Mouse (Mus musculus) olfactory bulb, adult 2 months (tissue): ENCODE measurements around the gene Elf1.

ENCODE experiments used
- CTCF ChIP-seq: fragments of 200-500 bp; IDR thresholded peaks from 2 replicates; pipeline ENCODE4 v1.5.1; 2012; ENCODE audit warnings: low read depth, mild to moderate bottlenecking, low read length, moderate library complexity; ENCODE audit not compliant: insufficient read depth
- POLR2A ChIP-seq: fragments of 200-500 bp; IDR thresholded peaks from 2 replicates; pipeline ENCODE4 v1.6.1; 2012; ENCODE audit warnings: mild to moderate bottlenecking, low read depth, low read length, moderate library complexity; ENCODE audit not compliant: insufficient read depth

GRCm38 (mm10) chr14:79515511-79516242 is 34.7 kb downstream of the Elf1 start:
- TF ChIP-seq CTCF = no peak
- TF ChIP-seq POLR2A = no peak
